Mouse (Mus musculus): ENCODE measurements around the gene Vamp1. TPM values are rescaled to one million over a fixed set of nuclear protein-coding genes. Genes with fewer than 3 reads are reported as not detected.

Gene Vamp1
- polyA plus RNA-seq, 1 experiment from 2014 or later, result 7.4 TPM

Small RNA genes within 50 kb of the gene (microRNA-seq; reads per million reads assigned to microRNA genes)
- 1.3 reads per million for gene Mir3098
- not detected for gene Mir8113

Other genes starting within 250 kb of the Vamp1 start
- 4.0 and 4.2 TPM in 2 replicates for gene Pianp, start 218.9 kb upstream of the Vamp1 start, polyA plus RNA-seq (2015; fragmentation: Nextera tagmentation; extraction: Ambion mirVana)
- gene Zfp384, start 206.4 kb upstream of the Vamp1 start, polyA plus RNA-seq (2015; fragmentation: Nextera tagmentation; extraction: Ambion mirVana), result 9.3 and 12.8 TPM in 2 replicates
- 114 and 115 TPM in 2 replicates for gene Ing4, start 175.8 kb upstream of the Vamp1 start, polyA plus RNA-seq (2015; fragmentation: Nextera tagmentation; extraction: Ambion mirVana)
- gene Acrbp, start 165.9 kb upstream of the Vamp1 start, polyA plus RNA-seq (2015; fragmentation: Nextera tagmentation; extraction: Ambion mirVana), result 10.6 and 12.9 TPM in 2 replicates
- gene Lpar5, start 147.6 kb upstream of the Vamp1 start, polyA plus RNA-seq (2015; fragmentation: Nextera tagmentation; extraction: Ambion mirVana), result 9.5 and 13.6 TPM in 2 replicates
- 42.6 and 46.3 TPM in 2 replicates for gene Chd4, start 119.6 kb upstream of the Vamp1 start, polyA plus RNA-seq (2015; fragmentation: Nextera tagmentation; extraction: Ambion mirVana)
- 56.6 and 57.9 TPM in 2 replicates for gene Nop2, start 83.6 kb upstream of the Vamp1 start, polyA plus RNA-seq (2015; fragmentation: Nextera tagmentation; extraction: Ambion mirVana)
- gene Iffo1, start 70.3 kb upstream of the Vamp1 start, polyA plus RNA-seq (2015; fragmentation: Nextera tagmentation; extraction: Ambion mirVana), result 6.0 and 8.8 TPM in 2 replicates
- 1,523 and 1,787 TPM in 2 replicates for gene Gapdh, start 49.1 kb upstream of the Vamp1 start, polyA plus RNA-seq (2015; fragmentation: Nextera tagmentation; extraction: Ambion mirVana)
- 90.3 and 102 TPM in 2 replicates for gene Ncapd2, start 23.9 kb upstream of the Vamp1 start, polyA plus RNA-seq (2015; fragmentation: Nextera tagmentation; extraction: Ambion mirVana)
- 212 and 232 TPM in 2 replicates for gene Mrpl51, start 23.8 kb upstream of the Vamp1 start, polyA plus RNA-seq (2015; fragmentation: Nextera tagmentation; extraction: Ambion mirVana)
- gene Tapbpl, start 16.3 kb downstream of the Vamp1 start, polyA plus RNA-seq (2015; fragmentation: Nextera tagmentation; extraction: Ambion mirVana), result 9.0 and 9.6 TPM in 2 replicates
- gene Cd27, start 21.5 kb downstream of the Vamp1 start, polyA plus RNA-seq (2015; fragmentation: Nextera tagmentation; extraction: Ambion mirVana), result 2.5 and 2.7 TPM in 2 replicates
- 0.26 TPM in 1 of 2 replicates, not detected in the other for gene Tuba3a, start 70.5 kb downstream of the Vamp1 start, polyA plus RNA-seq (2015; fragmentation: Nextera tagmentation; extraction: Ambion mirVana)
- gene Ltbr, start 98.3 kb downstream of the Vamp1 start, polyA plus RNA-seq (2015; fragmentation: Nextera tagmentation; extraction: Ambion mirVana), result 69.4 and 73.1 TPM in 2 replicates
- gene Scnn1a, start 105.1 kb downstream of the Vamp1 start, polyA plus RNA-seq (2015; fragmentation: Nextera tagmentation; extraction: Ambion mirVana), result 5.8 and 9.7 TPM in 2 replicates
- gene Tnfrsf1a, start 133.8 kb downstream of the Vamp1 start, polyA plus RNA-seq (2015; fragmentation: Nextera tagmentation; extraction: Ambion mirVana), result 82.6 and 91.1 TPM in 2 replicates
- gene Plekhg6, start 165.2 kb downstream of the Vamp1 start, polyA plus RNA-seq (2015; fragmentation: Nextera tagmentation; extraction: Ambion mirVana), result 6.3 and 8.2 TPM in 2 replicates